ENCODE assay signal across 12 mouse cellular contexts in genomic region chr2:165832720-165833119, GRCm38 (mm10).
DNase-seq lines count a peak whose midpoint lies in the region; ATAC-seq lines count a peak whose summit lies in the region.
"Had no signal": no experiment of that assay in that cellular context is flagged by ENCODE, and none has a peak within 500 bp of the region (broad histone marks: within the 10 kb centered on the region; RNA-seq: fewer than 3 reads in every experiment).

No protein-coding gene starts in this region.

- DNase-seq in forebrain, embryonic 11.5 days (ENCODE audit: low spot score) = no peak
- no peak for DNase-seq in kidney, adult 11 months
- peak; percentile 48 for DNase-seq in lung, postnatal 10 days
- no peak for DNase-seq in thymus, postnatal 4 days
- DNase-seq in left cerebral cortex, postnatal 25 days (ENCODE audit: low spot score in 2 of 2) = no peak

- H3K27ac ChIP-seq in forebrain, embryonic 13.5 days = 0 out of 2 replicates have a peak overlapping the region, but pooled peaks have one; percentile 14
- H3K27ac ChIP-seq in forebrain, embryonic 11.5 days (ENCODE audit: low read depth, low read length) = no peak overlapping the region
- peak overlapping the region; percentile 11; the same call in 1 of the 2 replicates for H3K27ac ChIP-seq in kidney, embryonic 14.5 days (ENCODE audit: low read depth, low read length)
- H3K27ac ChIP-seq in embryonic facial prominence, embryonic 13.5 days = peak overlapping the region; percentile 81
- H3K27ac ChIP-seq: macrophage; neural tube, embryonic 12.5 days had no signal

- H3K9me3 ChIP-seq in forebrain, embryonic 13.5 days (replicated peaks) = no peaks in the 10 kb centered on the region
- no peaks in the 10 kb centered on the region for H3K9me3 ChIP-seq in forebrain, embryonic 11.5 days (ENCODE audit: control insufficient read depth, low read length)
- no peaks in the 10 kb centered on the region for H3K9me3 ChIP-seq in kidney, embryonic 14.5 days (ENCODE audit: control insufficient read depth, low read length)
- H3K9me3 ChIP-seq in embryonic facial prominence, embryonic 13.5 days = no peaks in the 10 kb centered on the region
- H3K9me3 ChIP-seq: G1E; neural tube, embryonic 12.5 days had no signal

- intact Hi-C loops in left cerebral cortex, postnatal 25 days (cut with DNase I) = no loop called here

- no peak for ATAC-seq in forebrain, embryonic 13.5 days
- no peak for ATAC-seq in forebrain, embryonic 11.5 days (replicated peaks; ENCODE audit: low FRiP score)
- ATAC-seq in kidney, embryonic 14.5 days (ENCODE audit: low FRiP score, low TSS enrichment) = no peak
- ATAC-seq in embryonic facial prominence, embryonic 13.5 days (ENCODE audit: insufficient number of reproducible peaks, insufficient read depth, low FRiP score, low TSS enrichment, low read depth) = no peak
- ATAC-seq: intestine, postnatal 0 days had no signal

- no peaks in the 10 kb centered on the region; the same call in 1 of the 2 replicates for H3K27me3 ChIP-seq in forebrain, embryonic 13.5 days
- H3K27me3 ChIP-seq in forebrain, embryonic 11.5 days (ENCODE audit: control insufficient read depth, insufficient read depth, low read length) = no peaks in the 10 kb centered on the region
- no peaks in the 10 kb centered on the region for H3K27me3 ChIP-seq in kidney, embryonic 14.5 days (ENCODE audit: control insufficient read depth, insufficient read depth, low read length)
- no peaks in the 10 kb centered on the region for H3K27me3 ChIP-seq in embryonic facial prominence, embryonic 13.5 days
- H3K27me3 ChIP-seq: neural tube, embryonic 12.5 days had no signal

- H3K9ac ChIP-seq in forebrain, embryonic 13.5 days = no peak overlapping the region
- H3K9ac ChIP-seq in forebrain, embryonic 11.5 days (ENCODE audit: low read length) = no peak overlapping the region
- no peak overlapping the region for H3K9ac ChIP-seq in kidney, embryonic 14.5 days (ENCODE audit: low read depth, low read length)
- no peak overlapping the region for H3K9ac ChIP-seq in embryonic facial prominence, embryonic 13.5 days
- H3K9ac ChIP-seq: neural tube, embryonic 12.5 days had no signal

- 89% methylated on average over 9 of the region's 9 CpGs for whole genome bisulfite sequencing in forebrain, embryonic 13.5 days
- WGBS in forebrain, embryonic 11.5 days = 92% methylated on average over 9 of the region's 9 CpGs
- WGBS in kidney, embryonic 14.5 days = 67% methylated on average over 9 of the region's 9 CpGs
- WGBS in embryonic facial prominence, embryonic 13.5 days = 75% methylated on average over 9 of the region's 9 CpGs

- peaks cover 92% of the 10 kb centered on the region for H3K36me3 ChIP-seq in forebrain, embryonic 13.5 days (ENCODE audit: poor library complexity, severe bottlenecking)
- H3K36me3 ChIP-seq in forebrain, embryonic 11.5 days (ENCODE audit: control insufficient read depth, insufficient read depth, low read length) = peaks cover 8% of the 10 kb centered on the region; the same call in 1 of the 2 replicates
- H3K36me3 ChIP-seq in kidney, embryonic 14.5 days (ENCODE audit: control insufficient read depth, insufficient read depth, low read length) = peaks cover 98% of the 10 kb centered on the region
- H3K36me3 ChIP-seq in embryonic facial prominence, embryonic 13.5 days = peaks cover 85% of the 10 kb centered on the region

- H3K4me2 ChIP-seq in forebrain, embryonic 13.5 days = no peak overlapping the region
- no peak overlapping the region for H3K4me2 ChIP-seq in forebrain, embryonic 11.5 days (ENCODE audit: low read depth, low read length, severe bottlenecking)
- no peak overlapping the region for H3K4me2 ChIP-seq in kidney, embryonic 14.5 days (replicated peaks; ENCODE audit: low read depth, low read length)
- H3K4me2 ChIP-seq in embryonic facial prominence, embryonic 13.5 days = no peak overlapping the region
- H3K4me2 ChIP-seq: neural tube, embryonic 12.5 days had no signal

- H3K4me3 ChIP-seq in forebrain, embryonic 13.5 days = no peak overlapping the region
- H3K4me3 ChIP-seq in forebrain, embryonic 11.5 days (ENCODE audit: low read depth, low read length) = no peak overlapping the region
- no peak overlapping the region for H3K4me3 ChIP-seq in kidney, embryonic 14.5 days (ENCODE audit: low read length)
- no peak overlapping the region for H3K4me3 ChIP-seq in embryonic facial prominence, embryonic 13.5 days
- H3K4me3 ChIP-seq: neural tube, embryonic 12.5 days had no signal

- H3K4me1 ChIP-seq in forebrain, embryonic 13.5 days = peaks cover 30% of the 10 kb centered on the region
- no peaks in the 10 kb centered on the region for H3K4me1 ChIP-seq in forebrain, embryonic 11.5 days (replicated peaks; ENCODE audit: control insufficient read depth, insufficient read depth, low read length)
- 0 out of 2 replicates have a peak, but pooled peaks cover 7% of the 10 kb centered on the region for H3K4me1 ChIP-seq in kidney, embryonic 14.5 days (ENCODE audit: control insufficient read depth, insufficient read depth, low read length)
- peaks cover 48% of the 10 kb centered on the region for H3K4me1 ChIP-seq in embryonic facial prominence, embryonic 13.5 days
